Mouse (Mus musculus) bone marrow, adult 2 months (tissue): ENCODE measurements at regions not wholly inside any gene's neighbourhood (a gene's known extent, or its start where the extent isn't known, plus 50 kb on each side); places are given as distances from the start of the nearest gene placed in this dataset.

ENCODE experiments used
- H3K27ac ChIP-seq: fragments of 200-500 bp; 2 replicates; pipeline ENCODE4 v1.5.1; 2012; ENCODE audit warnings: low read depth, mild to moderate bottlenecking, control low read depth, inconsistent platforms, low read length; ENCODE audit not compliant: control insufficient read depth, poor library complexity, insufficient read depth
- H3K4me1 ChIP-seq: fragments of 200-500 bp; 2 replicates; pipeline ENCODE4 v1.6.1; 2011; ENCODE audit warnings: low read length; ENCODE audit not compliant: control insufficient read depth, insufficient read depth
- H3K4me3 ChIP-seq: fragments of 200-500 bp; replicated peaks from 2 replicates; pipeline ENCODE3; 2011; ENCODE audit warnings: mild to moderate bottlenecking, low read depth, low read length, control low read depth; ENCODE audit not compliant: control insufficient read depth
- CTCF ChIP-seq: fragments of 200-500 bp; IDR thresholded peaks from 2 replicates; pipeline ENCODE4 v1.5.1; 2011; ENCODE audit warnings: low read length, control low read depth; ENCODE audit not compliant: control insufficient read depth, insufficient read depth
- POLR2A ChIP-seq: fragments of 200-500 bp; IDR thresholded peaks from 2 replicates; pipeline ENCODE4 v1.6.1; 2011; ENCODE audit warnings: low read depth, mild to moderate bottlenecking, control low read depth, low read length, borderline replicate concordance; ENCODE audit not compliant: control insufficient read depth
- WGBS: fragments of 180-500 bp; shearing (Covaris S2); methylation state at CpG from one replicate; pipeline ENCODE4 v1.1.7; 2018; 5-methylcytosine and 5-hydroxymethylcytosine counted together

- WGBS, result 61% methylated on average over 3 of the region's 3 CpGs
- TF ChIP-seq CTCF, result no peak
- TF ChIP-seq POLR2A, result no peak
- H3K4me3 ChIP-seq, result no peak overlapping the region
Measured at GRCm38 (mm10) chr12:25650237-25650636, 553.3 kb upstream of the Id2 start.

GRCm38 (mm10) chr12:25628081-25628480 lies 531.1 kb upstream of the Id2 start:
- no peak overlapping the region for H3K4me3 ChIP-seq
- TF ChIP-seq CTCF, result no peak
- no peak for TF ChIP-seq POLR2A
- no peak overlapping the region for H3K27ac ChIP-seq
- no peaks in the 10 kb centered on the region for H3K4me1 ChIP-seq

More at GRCm38 (mm10) chr12:25650237-25650636, 553.3 kb upstream of the Id2 start:
- H3K4me1 ChIP-seq, result no peaks in the 10 kb centered on the region
- H3K27ac ChIP-seq, result no peak overlapping the region

- no peaks in the 10 kb centered on the region for H3K4me1 ChIP-seq
- 78% methylated on average over 1 of the region's 1 CpGs for WGBS
- H3K27ac ChIP-seq, result no peak overlapping the region
- TF ChIP-seq POLR2A, result no peak
- TF ChIP-seq CTCF, result no peak
- no peak overlapping the region for H3K4me3 ChIP-seq
Measured at GRCm38 (mm10) chr12:25625858-25626257, 528.9 kb upstream of the Id2 start.

- WGBS, result 80% methylated on average over 2 of the region's 2 CpGs
- H3K27ac ChIP-seq, result no peak overlapping the region
- no peak overlapping the region for H3K4me3 ChIP-seq
- TF ChIP-seq CTCF, result no peak
- TF ChIP-seq POLR2A, result no peak
- no peaks in the 10 kb centered on the region for H3K4me1 ChIP-seq
Measured at GRCm38 (mm10) chr12:25623449-25623848, 526.5 kb upstream of the Id2 start.

- 86% methylated on average over 2 of the region's 2 CpGs for WGBS
- TF ChIP-seq CTCF (no peak), POLR2A (no peak)
- Histone ChIP-seq H3K27ac (no peak overlapping the region), H3K4me3 (no peak overlapping the region), H3K4me1 (no peaks in the 10 kb centered on the region)
Measured at GRCm38 (mm10) chr12:25621142-25621541, 524.2 kb upstream of the Id2 start.

- TF ChIP-seq CTCF, result no peak
- TF ChIP-seq POLR2A, result no peak
- Histone ChIP-seq H3K4me1 (no peaks in the 10 kb centered on the region), H3K4me3 (no peak overlapping the region), H3K27ac (no peak overlapping the region)
- 70% methylated on average over 5 of the region's 5 CpGs for WGBS
Measured at GRCm38 (mm10) chr12:25617521-25617920, 520.6 kb upstream of the Id2 start.

- Histone ChIP-seq H3K27ac (no peak overlapping the region), H3K4me3 (no peak overlapping the region), H3K4me1 (no peaks in the 10 kb centered on the region)
- WGBS, result 42% methylated on average over 3 of the region's 3 CpGs
- TF ChIP-seq CTCF, result no peak
- TF ChIP-seq POLR2A, result no peak
Measured at GRCm38 (mm10) chr12:25615377-25615776, 518.4 kb upstream of the Id2 start.

- H3K4me3 ChIP-seq, result no peak overlapping the region
- TF ChIP-seq POLR2A, result no peak
- no peak for TF ChIP-seq CTCF
- no peak overlapping the region for H3K27ac ChIP-seq
Measured at GRCm38 (mm10) chr12:25613473-25613872, 516.5 kb upstream of the Id2 start.

GRCm38 (mm10) chr12:25609045-25609444 lies 512.1 kb upstream of the Id2 start:
- H3K4me1 ChIP-seq, result no peaks in the 10 kb centered on the region
- WGBS, result 69% methylated on average over 2 of the region's 2 CpGs
- TF ChIP-seq POLR2A, result no peak
- TF ChIP-seq CTCF, result no peak
- no peak overlapping the region for H3K4me3 ChIP-seq
- H3K27ac ChIP-seq, result no peak overlapping the region

More at GRCm38 (mm10) chr12:25613473-25613872, 516.5 kb upstream of the Id2 start:
- no peaks in the 10 kb centered on the region for H3K4me1 ChIP-seq

GRCm38 (mm10) chr12:25605396-25605795 lies 508.5 kb upstream of the Id2 start:
- H3K27ac ChIP-seq, result no peak overlapping the region
- WGBS, result 63% methylated on average over 3 of the region's 3 CpGs
- H3K4me1 ChIP-seq, result no peaks in the 10 kb centered on the region
- TF ChIP-seq CTCF (no peak), POLR2A (no peak)
- H3K4me3 ChIP-seq, result no peak overlapping the region
